Mouse (Mus musculus) layer of hippocampus, postnatal 14 days (tissue): ENCODE measurements around the gene Rplp2. TPM values are rescaled to one million over a fixed set of nuclear protein-coding genes. Genes with fewer than 3 reads are reported as not detected.

Experiments
- DNase-seq, 2 experiments: peaks; one replicate each; pipeline ENCODE4 v3.0.0; 2021 to 2022; ENCODE audit warnings: low spot score in 2 of 2, mixed read lengths in 1 of 2
- total RNA-seq, 2 experiments: library from RNA; stranded (reverse); gene quantifications; 2 replicates each; pipeline ENCODE4 v1.2.3; 2021

The Rplp2 gene
- total RNA-seq, 2 experiments from 2014 or later = 577 to 590 TPM

GRCm38 (mm10) chr7:141465388-141466044 lies 18.3 kb downstream of the Rplp2 start:
- no peak for DNase-seq

DNA sequence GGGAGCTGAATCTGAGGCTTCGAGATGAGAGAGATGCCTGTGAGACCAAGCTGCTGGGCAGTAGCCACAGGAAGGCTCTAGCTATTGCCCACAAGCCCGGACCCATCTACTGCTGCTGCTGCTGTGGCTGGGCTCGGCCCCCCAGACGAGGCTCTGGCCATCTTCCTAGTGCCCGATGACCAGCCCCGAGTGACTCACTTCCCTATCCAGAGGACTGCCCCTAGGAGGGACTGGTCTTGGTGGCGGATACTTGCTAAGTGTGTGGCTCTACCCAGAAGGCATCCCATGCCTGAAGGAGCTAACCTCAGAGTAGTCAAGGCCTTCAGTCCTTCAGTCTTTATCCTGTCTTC lies 18.9 kb downstream of the Rplp2 start:
- no peak for DNase-seq

- no peak for DNase-seq
These were observed 19.5 kb downstream of the Rplp2 start for GRCm38 (mm10) chr7:141466607-141467148.

DNA sequence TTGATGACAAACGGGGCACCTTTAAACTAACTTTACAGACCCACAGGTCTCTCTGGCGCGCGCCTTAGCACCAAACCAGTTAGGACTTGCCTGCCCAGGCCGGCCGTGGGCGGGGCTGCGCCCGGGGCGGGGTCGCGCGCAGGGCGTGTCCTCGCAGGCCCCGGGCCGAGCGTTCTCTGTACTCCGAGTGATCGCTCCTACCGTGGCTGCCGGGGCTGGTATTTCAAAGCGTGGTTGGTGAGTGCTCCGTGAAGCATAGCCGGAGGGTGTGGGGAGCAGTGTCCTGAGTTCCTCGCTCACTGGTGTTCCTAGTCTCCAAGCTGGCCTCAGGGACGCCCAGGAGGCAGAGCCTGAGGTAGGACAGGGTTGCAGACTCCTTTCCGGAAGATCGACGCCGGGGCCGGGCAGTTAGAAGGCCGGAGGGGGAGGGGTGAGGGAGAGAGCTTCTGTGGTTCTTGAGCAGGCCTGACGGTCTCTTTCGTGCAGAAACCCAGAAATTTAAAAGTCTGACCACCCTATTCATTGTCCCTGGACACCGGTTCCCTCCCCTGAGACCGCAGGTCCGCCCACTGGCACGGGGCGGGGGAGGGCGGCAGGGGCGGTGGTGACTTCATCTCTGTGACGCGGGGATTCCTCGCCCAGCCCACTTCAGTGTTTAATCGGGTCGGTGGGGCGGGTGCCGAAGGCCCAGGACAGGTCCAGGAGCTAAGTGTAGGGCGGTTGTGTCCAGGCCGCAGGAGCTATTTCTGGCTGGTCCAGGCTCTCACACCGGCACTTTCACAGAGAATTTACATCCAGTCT lies 20.3 kb downstream of the Rplp2 start, which contains the start of gene Cd151:
Cd151 (plus strand) TSS at position 163 of the 801 bp plus-strand sequence.
- DNase-seq = peak in 1 of 2 experiments; percentile 54

GRCm38 (mm10) chr7:141468164-141468521 lies 21.0 kb downstream of the Rplp2 start:
- no peak for DNase-seq

GRCm38 (mm10) chr7:141468522-141469211 lies 21.5 kb downstream of the Rplp2 start:
- peak in 1 of 2 experiments; percentile 61 for DNase-seq

GRCm38 (mm10) chr7:141469352-141469751 lies 22.2 kb downstream of the Rplp2 start:
- DNase-seq = no peak

- DNase-seq = no peak
These were observed 22.9 kb downstream of the Rplp2 start for GRCm38 (mm10) chr7:141469901-141470636.

DNA sequence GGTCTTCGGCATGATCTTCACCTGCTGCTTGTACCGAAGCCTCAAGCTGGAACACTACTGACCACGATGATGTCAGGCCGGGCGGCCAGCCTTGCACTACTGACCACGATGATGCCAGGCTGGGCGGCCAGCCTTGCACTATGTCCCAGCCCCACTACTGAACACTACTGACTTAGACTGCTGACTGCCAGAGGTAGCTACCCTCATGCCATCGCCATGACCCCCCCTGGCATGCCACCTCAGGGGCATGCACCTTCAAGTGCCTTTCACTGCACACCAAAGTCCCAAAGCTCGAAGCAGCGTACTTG lies 23.4 kb downstream of the Rplp2 start:
- no peak for DNase-seq

- DNase-seq = no peak
These were observed 24.1 kb downstream of the Rplp2 start for GRCm38 (mm10) chr7:141471236-141471635.

DNA sequence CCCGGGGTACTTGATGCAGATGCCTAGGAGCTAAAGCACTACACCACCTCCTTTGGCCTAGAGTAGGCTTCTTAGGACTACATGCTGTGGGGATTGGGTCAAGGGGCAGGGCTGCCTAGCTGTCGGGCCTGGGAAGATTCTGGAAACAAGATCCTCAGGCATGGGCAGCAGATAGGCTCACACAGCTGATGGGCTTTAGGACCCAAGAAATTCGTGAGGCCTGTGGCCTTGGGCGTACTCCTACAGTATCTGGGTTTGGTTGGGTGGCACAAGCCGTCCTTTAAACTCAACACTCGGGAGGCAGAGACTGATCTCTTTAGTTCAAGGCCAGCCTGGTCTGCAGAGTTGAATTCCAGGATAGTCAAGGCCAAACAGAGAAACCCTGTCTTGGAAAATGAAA lies 25.1 kb downstream of the Rplp2 start:
- DNase-seq = no peak

GRCm38 (mm10) chr7:141472763-141473162 lies 25.6 kb downstream of the Rplp2 start:
- DNase-seq = no peak

DNA sequence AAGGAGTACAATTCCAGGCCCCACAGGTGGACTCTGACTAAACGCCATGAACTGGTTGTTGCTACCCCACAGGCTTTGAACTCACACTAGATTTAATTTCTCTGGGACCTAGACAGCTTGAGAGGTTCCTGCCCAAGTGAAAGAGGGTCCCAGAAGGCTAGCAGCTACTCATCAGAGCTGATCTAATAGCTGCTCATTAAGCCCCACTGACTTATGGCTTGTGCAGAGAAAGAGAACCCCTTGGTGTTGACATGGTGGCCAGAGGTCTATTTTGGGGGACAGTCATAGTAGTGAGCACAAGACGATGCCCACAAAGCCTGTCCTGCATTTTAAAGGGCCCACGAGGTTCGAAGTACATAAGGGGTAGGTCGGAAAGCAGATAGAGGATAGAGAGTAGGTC lies 27.0 kb downstream of the Rplp2 start:
- no peak for DNase-seq

DNA sequence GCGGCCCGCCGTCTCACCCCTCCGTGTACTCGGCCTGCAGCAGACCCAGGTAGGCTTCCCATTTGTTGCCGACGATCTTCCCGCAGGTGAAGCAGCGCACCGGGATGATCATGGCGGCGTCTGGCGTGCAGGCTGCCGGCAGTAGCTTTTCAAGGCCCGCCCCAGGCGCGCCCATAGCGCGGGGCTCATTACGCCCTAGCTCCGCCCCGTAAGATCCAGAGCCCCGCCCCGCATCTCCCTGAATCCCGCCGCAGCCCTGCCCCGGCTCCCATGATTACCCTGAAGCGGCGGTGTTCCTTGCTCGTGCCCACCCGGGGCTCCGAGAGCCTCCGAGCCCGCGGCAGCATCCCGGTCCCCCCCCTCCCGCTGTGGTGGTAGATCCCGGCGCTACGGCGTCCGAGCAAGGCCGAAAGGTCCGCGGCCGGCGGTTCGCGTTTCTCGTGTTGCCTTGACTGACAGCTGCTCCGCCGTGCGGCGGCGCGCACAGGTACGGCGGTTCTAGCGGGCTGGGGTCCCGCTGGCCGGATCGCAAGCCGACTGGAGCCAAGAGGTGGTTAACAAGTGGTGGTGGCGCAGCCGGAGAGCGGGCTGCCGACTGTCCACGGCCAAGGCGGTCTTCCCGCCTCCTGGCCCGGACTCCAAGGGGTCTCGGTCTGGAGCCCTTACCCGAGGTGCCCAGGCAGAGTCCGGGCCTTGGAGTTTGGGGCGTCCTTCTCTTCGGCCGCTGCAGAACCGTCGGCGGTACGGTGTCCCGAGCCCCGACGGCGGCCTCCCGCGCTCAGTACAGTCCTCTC lies 28.0 kb downstream of the Rplp2 start, which contains the start of the genes Polr2l and Tspan4:
Polr2l (minus strand) TSS at position 122 of the 794 bp plus-strand sequence.
Tspan4 (plus strand) TSS at position 230 of the 794 bp plus-strand sequence.
- DNase-seq = peak; percentile 82 to 92

DNA sequence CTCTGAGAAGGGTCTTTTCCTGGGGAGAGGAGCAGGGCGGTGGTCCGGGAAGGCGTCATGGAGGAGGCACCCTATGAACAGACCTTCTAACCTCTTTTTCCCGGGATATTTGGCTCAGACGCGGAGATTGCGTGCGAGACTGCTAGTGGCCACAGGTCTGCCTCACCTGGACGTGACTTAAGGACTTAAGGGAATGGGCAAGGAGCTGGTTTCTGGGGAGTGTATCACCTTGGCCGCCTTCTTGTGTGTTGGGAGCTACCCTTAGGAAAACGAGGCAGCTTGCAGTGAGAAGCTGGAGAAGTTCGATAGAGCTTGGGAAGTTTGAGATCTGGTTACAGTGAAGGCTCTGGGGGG lies 28.6 kb downstream of the Rplp2 start:
- DNase-seq = no peak

- no peak for DNase-seq
These were observed 29.2 kb downstream of the Rplp2 start for GRCm38 (mm10) chr7:141476226-141476980.

DNA sequence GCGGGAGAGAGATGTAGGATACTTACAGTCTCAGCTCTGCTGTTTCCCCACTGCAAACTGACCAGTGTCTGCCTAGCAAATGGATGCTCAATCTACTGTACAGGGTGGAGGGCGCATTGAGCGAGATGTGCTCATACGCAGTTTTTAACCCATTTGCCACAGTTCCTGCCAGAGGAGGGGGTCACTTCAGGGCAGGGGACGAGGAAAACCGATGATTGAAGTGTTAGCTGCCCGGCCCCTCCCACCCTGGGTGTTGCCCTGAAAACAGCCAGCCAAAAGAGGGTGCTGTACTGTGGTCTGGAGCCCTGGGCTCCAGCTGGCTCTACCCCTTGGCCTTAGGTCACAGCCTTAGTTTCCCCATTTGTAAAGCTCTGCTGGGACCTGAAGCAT lies 29.8 kb downstream of the Rplp2 start:
- DNase-seq = no peak

DNA sequence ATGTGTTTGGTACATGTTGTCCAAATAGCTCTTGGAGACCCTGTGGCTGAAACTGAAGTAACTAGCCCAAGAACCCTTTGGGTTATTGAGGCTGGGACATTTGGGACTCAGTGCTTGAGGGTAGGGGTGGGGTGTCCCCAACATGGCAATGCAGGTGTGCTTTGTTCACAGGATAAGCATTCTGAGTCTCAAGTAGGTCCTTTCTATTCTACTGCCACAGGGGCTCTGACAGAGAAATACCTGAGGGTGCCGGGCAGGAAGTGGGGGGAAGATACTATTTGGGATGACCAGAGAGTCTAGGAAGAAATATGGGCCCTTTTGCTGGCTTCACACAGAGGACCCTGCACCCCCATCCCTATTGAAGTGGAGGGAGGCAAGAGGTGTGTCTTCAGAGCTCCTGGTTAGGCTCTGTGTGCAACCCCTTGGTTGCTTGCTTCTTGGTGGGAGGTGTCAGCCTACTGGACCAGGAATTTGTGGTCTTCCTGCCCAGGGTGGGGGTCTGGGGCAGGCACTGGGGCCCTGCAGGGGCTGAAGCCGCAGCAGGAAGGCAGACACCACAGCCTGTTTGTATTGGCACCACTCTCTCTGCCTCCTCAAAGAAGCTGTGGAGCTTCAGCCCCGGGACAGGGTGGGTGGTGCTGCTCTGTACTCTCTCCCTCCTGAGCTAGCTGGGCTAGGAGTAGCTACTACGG lies 30.6 kb downstream of the Rplp2 start:
- DNase-seq = no peak

DNA sequence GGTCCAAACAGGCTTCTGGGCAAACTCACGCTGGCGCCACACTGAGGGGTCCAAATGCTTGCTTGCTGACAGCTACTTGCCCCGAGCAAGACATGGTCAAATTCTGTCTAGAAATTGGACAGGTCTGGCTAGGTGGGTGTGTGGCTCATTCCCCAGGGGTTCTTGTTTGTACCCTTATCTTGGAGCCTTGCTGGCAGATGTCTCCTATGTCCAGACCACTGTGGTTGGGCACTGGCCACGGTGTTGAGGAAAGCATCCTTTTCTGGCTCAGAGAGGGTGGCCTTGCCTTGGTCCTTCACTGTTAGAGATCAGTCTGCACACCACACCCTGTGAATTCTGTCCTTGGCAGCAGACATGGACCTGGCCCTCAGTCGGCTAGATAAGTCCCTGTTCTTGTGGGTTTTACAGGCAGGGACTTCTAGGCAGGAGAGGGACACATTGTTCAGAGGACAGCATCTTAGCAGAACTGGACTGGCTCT lies 31.1 kb downstream of the Rplp2 start:
- DNase-seq = no peak
